Mouse (Mus musculus): ENCODE measurements around the gene Cars.
"Not testable (repeated sequence)": the region's sequence is repeated elsewhere in the genome, so short reads cannot be mapped to it uniquely, and the experiment has no call there.

Cars gene

DNA sequence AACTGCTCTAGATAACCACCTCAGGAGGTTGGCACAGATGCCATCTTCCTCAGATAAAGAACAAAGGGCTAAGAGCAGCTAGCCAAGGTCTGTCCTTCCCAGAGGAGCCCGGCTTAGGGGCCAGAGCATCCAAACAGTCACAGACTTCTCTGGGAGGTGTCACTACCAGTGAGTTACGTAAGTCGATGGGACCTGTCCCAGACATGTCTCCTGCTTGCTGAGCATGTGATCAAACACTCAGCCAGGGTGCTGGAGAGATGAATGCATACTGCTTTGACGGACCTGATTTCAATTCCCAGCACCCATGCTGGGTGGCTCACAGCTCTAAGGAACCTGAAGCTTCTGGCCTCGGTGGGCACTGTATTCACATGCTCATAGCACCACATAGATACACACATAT, 12.3 kb downstream of the Cars start:
- CTCF ChIA-PET: interaction anchor here (0.8 kb wide), 1 partner anchor 31 kb away, joined by 3 read pairs; no protein-coding TSS in a partner anchor

DNA sequence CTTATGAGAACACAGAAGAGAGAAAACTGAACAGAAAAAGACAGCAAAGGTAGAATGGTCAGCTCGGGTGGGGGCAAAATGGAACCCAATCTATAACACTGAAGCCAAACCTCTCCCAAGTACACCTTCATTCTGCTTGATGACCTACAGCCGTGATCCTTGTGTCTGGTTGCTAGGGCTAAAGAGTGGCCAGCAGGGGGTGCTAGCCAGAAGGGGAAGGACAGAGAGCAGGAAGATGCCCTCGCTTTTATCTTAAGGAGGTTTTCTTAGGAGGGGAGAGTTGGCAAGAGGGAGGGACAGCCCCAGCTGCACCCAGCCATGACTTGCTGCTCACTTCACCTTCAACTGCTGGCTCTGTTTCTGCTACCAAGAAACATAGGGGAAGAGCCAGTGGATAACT, 15.9 kb downstream of the Cars start:
- CTCF ChIA-PET: interaction anchor here (0.7 to 2.0 kb wide), 5 partner anchors 11 to 110 kb away, joined by 3 to 6 read pairs (median 4); no protein-coding TSS in a partner anchor

DNA sequence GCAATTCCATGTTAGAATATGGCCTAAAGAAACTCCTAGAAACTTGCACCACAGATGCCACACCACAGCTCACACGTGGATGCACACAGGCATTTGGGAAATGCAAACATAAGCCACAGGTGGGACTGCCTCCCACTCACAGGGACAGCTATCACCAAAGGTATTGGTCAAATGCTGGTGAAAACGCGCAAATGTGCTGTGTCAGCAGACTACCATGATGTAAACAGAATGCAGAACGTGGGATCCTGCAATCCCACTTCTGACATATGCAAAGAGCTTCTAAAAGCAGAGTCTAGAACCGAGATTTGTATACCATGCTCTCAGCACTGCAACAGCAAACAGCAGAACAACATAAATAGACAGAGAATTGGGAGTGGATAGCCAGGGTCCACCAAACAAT, 16.9 kb downstream of the Cars start:
- CTCF ChIA-PET: interaction anchor here (0.8 to 2.0 kb wide), 3 partner anchors 18 to 181 kb away, joined by 3 to 8 read pairs (median 4); no protein-coding TSS in a partner anchor

DNA sequence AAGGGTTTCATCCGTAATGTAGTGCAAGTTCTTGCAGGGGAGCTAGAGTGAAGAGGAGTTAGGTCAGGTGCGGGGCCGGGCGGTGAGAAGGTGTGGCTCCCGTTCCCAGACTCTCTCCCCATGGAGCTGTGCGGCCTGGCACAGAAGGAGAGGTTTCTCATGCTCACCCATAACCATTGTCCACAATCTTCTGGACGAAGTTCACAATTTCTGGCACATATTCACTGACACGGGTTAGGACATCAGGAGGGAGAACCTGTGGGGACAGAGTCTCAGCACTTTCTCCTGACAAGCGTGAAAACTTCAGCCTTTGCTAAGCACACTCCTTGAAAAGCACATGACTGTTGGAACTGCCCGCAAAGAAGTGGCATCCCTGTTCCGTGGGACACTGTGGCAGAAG, 24.1 kb downstream of the Cars start:
- CTCF ChIA-PET: no interaction called here

DNA sequence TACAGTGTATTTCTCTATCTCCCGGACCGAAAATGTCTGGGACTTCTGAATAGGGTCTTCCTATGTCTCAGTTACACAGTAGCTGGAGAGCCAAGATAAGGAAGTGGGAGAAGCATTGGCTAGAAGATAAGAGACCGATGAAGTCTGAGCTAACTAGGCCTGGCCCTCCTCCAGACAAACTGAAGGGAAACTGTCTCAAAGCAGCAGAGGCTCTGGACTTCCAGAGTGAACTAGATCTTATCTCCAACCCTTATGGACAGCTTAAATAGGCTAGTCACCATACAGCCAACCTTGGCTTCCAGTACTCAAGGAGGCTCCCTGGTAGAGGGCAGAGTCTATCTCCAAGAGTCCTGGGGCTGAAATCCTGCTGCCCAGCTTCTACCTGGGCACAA, 34.2 kb downstream of the Cars start:
- CTCF ChIA-PET: interaction anchor here (0.9 kb wide), 1 partner anchor 17 kb away, joined by 4 read pairs; no protein-coding TSS in a partner anchor

DNA sequence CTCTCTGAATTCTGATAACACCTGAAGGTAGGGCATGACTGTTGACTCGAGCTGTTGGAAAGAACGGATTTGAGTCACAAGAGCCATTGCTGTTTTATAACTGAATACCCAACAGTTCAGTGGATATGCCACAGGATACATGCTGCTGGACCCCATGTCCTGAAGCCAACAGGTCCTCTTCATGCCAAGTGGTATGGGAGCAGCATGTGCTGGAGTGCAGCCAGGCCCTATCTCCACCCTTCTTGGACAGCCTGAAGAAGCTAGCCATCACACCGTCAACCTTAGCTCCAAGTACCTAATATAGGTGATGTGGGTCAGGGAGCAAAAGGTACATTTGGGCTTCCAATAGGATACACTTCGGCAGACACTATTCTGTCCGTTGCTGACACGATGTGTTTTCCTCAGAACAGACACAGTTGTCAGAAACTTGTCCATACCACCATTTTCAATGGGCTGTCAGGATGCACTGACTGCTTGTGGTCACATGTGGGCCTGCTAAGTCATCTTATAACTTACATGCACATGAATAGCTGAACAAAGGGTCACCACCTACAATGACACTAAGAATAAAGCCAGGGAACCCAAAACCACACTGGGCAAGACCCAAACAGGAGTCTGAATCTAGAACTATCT, 34.8 kb downstream of the Cars start:
- CTCF ChIA-PET: interaction anchor here (0.7 to 0.9 kb wide), 2 partner anchors 18 to 182 kb away, joined by 4 to 6 read pairs; no protein-coding TSS in a partner anchor

DNA sequence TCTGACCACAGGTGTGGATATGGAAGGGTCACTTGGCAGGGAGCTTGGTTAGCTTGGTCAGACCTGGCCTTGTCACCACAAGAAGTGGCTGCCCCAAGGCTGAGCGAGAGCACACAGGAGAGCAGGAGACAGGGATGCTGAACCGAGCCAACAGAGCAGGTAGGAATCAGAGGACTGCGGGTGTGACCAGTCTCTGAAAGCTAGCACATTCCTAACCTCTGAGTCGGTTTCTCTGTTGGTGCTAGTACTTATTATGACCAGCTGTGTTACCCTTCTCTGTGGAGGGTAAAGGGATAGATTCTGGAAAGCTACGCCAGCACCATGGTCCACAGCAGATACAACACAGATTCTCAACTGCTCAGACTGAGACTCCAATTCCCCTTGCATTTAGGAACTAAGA, 36.1 kb downstream of the Cars start:
- CTCF ChIA-PET: no interaction called here

DNA sequence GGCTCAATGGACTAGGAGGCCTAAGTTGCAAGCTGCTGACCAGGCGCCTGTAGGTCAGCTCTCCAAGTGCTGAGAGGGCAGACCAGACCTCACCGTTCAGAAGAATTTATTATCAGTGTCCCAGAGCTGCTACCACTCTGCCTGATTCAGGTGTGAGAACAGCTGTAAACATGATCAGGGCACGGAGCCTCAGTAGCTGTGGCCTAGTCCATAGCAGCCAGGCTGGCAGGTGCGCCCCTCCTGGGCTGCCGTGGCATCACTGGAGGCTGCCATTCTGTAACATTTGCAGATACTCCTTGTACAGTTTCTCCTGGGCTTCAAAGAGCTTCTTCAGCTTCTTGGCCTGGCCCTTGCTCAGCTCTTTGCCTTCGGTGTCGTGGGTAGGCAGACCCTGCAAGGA, 42.3 kb downstream of the Cars start:
- CTCF ChIA-PET: no interaction called here

DNA sequence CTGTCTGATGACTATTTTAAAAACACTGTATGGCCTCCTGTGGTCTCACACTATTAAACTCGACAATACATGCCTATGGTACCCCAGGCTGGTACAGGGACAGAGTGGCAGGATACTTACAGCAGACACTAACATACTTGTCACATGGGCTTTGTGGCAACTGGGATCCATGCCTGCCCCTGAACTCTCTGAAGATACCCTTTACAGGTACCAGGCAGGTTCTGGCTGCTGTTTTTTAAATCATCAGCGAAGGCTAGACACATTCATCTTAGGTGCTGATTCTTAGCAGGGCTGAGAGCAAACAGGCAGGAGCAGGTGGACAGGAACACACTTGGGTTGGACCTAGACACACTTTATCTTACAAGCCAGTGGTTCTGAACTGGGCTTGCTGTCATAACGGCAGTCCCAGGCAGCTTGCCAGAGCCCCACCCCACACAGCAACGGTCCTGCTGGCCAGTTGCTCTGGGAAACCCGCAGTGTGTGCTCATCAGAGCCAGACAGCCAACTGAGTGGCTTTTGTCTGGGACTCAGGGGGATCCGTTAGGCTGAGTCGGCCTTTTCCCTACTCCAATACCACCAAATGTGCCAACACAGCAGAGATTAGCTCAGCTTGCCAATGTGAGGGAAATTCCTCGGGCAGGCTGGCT, 42.8 kb downstream of the Cars start:
- CTCF ChIA-PET: no interaction called here

DNA sequence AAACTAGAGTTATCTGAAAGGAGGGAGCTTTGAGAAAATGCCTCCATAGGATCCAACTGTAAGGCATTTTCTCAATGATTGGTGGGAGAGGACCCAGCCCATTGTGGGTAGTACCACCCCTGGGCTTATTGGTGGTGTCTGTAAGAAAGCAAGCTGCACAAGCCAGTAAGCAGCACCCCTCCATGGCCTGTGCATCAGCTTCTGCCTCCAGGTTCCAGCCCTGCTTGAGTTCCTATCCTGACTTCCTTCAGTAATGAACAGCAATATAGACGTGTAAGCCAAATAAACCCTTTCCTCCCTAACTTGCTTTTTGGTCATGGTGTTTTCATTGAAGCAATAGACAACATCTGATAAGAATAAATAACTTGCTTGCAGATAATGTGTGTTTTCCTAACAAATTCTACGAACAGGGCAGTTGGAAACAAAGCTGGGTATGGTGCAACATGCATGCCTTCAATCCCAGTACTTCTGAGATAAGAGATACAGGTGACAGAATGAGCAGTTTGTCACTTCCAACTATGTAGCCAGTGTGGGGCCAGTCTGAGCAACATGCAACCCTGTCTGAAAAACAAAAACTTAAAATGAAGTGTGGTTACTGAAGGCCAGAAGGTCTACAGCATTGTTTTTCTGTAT, 50.2 kb downstream of the Cars start:
- CTCF ChIA-PET: interaction anchor here (0.5 kb wide), 1 partner anchor 656 kb away, joined by 3 read pairs; no protein-coding TSS in a partner anchor

DNA sequence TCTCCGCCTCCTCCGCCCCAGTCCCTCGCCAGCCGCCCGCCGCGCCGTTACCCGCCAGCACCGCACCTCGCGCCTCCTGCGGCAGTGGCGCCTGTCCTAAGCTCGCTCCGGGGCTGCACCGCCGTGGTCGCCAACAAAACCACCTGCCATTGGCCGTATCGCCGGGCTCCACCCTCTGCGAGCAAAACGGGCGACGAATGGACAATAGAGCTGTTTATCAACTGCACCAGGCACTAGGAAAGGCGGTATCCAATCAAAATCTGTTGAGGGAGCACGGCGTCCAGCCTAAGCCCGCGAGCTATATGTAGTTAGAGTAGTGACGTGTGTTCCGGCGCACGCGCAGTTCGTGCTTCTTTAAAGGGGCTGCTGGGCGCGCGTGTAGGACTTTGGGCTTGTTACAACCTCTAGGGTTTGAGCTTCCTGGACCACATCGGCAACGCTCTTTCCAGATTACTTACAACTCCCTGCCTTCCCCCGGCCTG, 50.9 kb downstream of the Cars start, which contains the start of gene Nap1l4:
TSS of gene Nap1l4 (minus strand) at position 131 of the 482 bp plus-strand sequence.
- CTCF ChIA-PET: interaction anchor here (0.5 kb wide), 1 partner anchor 656 kb away, joined by 3 read pairs; no protein-coding TSS in a partner anchor

DNA sequence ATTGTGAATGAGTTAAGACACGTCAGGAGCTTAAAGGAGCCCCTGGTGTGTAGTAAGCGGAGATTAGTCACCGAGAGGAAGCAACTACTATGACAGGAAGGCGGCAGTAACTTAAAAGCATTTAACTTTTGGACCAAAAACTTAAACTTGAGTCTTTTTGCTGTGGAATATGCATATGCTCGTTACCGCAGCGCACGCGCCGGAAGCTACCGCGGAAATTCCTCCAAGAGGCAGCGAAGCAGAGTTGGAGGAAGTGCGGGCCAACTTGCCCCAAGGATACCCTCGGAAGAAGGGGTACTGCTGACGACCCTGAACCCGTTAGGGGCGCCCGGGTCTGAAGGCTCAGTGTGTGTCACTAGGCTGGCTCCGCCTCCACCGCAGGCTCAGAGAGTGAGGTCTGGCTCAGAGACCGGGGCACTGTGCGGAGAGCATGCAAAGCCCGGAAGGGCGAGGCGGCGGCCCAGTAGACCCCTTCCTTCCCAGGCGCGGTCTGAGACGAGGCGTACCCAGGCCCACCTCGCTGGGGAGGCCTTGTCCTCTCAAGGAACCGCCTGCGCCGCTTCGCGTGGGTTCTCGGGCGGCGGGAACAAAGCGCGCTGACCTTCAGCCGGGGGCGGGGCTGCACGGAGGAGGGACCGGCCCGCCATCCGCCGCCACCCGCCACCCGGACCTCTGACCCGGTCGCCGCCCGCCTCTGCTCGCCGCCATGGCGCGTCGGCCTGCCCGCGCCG, 51.5 kb downstream of the Cars start:
- CTCF ChIA-PET: no interaction called here

DNA sequence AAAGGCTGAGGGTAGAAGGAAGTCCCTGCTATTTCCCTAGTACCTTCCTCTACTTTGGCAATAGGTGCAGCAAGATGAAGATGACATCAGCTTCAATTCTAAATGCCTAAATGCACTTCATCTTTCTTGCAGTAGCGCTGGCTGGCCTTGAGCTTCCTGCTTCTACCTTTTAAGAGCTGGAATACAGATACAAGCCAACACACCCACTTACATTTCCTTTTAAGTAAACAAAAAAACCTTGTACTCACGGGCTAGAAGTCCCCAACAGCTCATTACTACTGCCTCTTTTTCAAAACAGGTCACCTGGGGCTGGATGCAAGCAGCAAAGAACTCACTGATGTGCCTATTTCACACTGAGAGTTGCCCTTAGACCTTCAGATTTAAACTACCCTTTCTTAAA, 53.3 kb downstream of the Cars start:
- CTCF ChIA-PET: no interaction called here

DNA sequence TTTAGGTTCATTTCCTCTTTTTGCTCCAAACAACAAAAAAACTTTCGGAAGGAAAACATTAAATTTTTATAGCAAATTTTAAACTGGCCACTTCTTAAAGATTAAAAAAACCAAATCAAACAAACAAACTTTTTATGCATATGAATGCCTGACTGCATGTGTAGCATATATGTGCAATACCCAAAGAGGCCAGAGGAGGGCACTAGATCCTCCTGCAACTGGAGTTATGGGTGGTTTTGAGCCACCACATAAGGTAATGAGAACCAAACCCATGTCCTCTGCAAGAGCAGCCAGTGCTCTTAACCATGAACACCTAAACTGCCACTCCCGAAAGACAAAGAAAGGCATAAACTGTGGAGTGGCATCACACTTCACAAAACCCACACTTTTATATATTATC, 55.5 kb downstream of the Cars start:
- CTCF ChIA-PET: no interaction called here

DNA sequence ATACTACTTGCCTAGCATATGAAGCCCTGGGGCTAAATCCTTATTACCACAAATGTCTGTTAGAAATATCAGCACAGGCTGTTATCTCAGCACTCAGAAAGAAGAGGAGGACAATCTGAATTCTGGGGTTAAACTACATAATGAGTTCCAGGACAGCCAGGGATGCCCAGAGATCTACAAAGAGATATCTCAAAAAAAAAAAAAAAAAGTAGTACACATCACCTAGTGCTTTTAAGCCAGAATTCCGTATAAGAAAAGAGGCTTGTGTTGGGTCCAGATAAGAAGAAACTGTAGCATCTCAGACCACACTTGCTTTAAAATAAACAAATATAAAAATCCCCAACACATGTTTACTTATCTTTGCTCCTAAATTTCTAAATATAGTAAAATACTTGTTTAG, 61.2 kb downstream of the Cars start:
- CTCF ChIA-PET: no interaction called here

DNA sequence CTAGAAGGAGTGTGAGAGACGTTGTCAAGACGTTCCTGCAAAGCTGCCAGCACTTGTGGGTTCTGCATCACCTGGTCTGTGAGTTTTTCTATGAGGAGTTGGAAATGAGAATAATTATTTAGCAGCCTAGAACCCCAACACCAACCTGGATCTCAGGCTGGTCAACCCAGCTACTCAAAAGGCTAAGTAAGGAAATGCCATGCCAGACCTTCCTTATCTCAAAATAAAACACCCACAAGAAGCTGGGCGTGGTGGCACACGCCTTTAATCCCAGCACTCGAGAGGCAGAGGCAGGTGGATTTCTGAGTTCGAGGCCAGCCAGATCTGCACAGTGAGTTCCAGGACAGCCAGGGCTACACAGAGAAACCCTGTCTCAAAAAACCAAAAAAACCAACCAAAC, 61.7 kb downstream of the Cars start:
- CTCF ChIA-PET: not testable (repeated sequence)

DNA sequence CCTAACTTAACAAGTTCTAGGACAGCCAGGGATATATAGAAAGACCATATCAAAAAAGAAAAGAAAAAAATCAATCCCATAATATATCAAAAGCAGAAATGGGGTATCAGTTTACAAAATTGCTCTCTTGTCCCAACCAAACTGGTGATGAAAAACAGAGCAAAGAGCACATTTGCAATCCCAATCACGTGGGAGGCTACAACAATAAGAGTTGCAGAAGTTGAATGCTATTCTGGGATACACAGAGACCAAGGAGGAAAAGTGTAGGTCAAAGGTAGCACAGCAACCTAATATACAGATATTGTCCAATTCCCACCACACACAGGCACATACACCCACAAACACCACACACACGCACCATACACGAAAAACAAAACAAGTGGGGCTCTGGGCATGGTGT, 63.6 kb downstream of the Cars start:
- CTCF ChIA-PET: no interaction called here

DNA sequence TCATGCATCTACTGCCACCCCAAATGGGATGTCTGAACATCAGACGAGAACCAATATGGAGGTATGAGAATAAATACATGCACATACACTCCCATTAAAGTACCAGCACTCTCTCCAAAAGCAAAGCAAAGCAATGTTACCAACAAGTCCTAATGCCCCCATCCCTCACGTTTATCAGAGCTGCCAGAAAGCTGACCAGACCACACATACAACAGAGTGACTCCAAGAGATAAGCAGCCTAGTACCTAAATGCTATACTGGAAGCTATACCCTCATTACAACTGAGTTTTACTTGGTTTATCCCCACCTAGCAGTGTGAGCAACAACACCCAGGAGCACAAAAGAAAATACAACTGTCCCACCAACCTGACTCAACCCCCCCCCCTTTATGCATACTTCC, 66.6 kb downstream of the Cars start:
- CTCF ChIA-PET: no interaction called here

DNA sequence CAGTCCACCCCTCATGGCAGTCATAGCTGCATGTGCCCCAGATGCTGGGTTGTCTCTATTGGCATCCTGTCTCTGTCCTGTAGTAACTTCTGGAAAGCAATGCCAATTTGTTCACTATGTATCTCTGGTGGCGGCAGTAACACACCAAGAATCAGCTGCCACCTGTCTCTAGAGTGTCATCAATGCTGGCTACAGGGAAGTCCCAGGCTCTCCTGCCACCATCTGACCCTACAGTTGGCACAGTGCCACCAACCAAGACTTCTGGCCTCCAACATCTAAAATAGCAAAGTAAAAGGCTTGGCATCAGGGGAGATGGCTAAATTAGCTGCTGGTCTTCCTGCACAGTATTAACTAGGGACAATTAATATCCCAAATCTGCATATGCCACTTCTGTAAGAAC, 67.5 kb downstream of the Cars start:
- CTCF ChIA-PET: no interaction called here

DNA sequence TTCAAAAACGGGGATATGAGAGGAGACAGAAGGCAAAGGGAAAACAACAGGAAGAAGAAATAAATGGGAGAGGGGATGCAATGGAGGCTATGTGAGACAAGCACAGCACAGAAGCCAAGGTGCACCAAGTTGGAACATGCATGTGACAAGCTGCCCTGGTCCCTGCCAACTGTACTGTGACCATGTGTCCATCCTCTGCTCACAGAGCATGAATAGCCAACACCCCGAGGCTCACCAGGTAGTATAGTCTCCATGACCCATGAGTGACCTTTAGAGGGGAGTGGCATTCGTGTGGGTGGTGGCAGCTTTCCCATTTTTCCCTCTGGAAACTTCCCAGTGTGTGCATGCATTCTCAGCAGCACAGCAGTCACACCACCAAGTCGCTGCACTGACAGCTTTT, 80.6 kb downstream of the Cars start:
- CTCF ChIA-PET: no interaction called here

DNA sequence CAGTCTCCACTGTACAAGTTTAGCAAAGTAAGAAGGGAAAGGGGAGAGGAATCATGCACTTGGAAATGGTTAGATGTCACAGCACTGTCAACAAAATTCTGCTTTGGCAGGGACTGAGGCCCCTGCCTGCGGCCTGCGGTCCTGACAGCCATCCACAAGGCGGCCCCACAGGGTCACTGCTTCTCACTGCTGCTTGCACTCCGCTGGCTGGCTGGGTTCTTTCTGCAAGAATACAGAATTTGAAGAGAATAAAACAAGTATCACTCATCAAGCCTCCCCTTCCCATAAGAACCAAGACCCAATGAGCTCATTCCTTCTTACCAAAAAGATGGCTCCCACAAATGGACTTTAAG, 85.5 kb downstream of the Cars start:
- CTCF ChIA-PET: interaction anchor here (0.7 kb wide), 1 partner anchor 189 kb away, joined by 3 read pairs; no protein-coding TSS in a partner anchor
